Mouse (Mus musculus) retina, embryonic 14.5 days (tissue): ENCODE measurements around the gene Shb.
A peak's percentile ranks its signal among the peaks of the same experiment; 100 is the strongest.

Experiments used
- DNase-seq: peaks from one replicate; pipeline ENCODE4 v3.0.0-alpha.2; 2015; ENCODE audit warnings: low spot score

Gene Shb

DNA sequence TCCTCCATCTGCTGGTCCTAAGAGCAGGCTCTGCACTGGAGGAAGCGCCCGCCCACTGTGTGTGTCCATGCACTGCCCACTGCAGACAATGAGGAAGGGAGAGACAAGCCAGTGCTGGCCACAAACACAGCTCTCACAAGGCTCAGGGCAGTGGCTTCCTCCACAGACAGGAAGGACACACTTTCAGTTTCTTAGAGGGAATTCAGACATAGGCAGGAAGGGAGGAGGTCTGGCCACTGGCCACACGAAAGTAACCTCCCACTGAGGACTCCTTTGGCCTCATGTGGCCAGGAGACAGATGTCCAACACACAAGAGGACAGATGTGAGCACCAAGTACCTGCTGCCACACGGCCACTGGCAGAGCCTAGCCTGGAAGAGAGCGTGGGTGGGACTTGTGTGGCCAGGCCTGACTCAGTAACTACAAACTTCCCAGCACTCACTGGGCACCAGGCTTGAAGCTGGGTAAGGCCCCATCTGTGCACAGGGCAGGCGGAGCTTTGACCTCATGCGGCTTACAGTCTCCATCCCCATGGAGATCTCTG lies 79.6 kb downstream of the Shb start:
- DNase-seq: no peak

DNA sequence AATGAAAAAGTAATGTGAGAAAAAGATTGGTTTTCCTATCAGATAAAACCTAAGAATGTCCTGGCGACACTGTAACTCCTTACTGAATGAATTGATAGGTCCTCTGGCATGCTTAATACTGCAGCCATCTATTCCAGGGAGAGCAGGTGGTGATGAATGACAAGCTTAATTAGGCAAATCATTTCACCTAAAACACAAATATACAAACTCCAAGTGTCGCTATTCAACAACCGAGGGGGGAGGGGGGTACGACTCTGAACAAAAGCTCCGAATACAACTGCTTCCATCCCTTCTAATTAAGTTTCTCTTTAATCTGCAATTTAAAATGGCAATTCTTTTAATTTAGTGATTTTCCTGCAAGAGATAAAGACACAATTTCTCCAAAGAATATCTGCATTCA lies 83.3 kb downstream of the Shb start:
- DNase-seq: no peak

DNA sequence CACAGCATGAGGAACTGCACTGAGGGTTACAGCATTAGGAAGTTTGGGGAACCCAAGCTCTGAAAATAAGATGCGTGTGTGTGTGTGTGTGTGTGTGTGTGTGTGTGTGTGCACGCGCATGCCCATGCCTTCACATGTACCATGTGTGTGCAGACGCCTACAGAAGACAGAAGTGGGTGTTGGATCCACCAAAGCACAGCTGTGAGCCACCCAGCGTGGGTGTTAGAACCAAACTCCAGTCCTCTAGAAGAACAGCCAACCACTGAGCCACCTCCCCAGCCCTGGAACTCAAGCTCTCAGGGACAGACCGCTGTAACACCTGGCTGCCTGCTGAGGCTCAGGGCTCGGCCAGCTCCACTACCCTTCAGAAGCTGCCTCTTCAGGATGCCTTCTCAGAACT lies 83.8 kb downstream of the Shb start:
- DNase-seq: no peak

DNA sequence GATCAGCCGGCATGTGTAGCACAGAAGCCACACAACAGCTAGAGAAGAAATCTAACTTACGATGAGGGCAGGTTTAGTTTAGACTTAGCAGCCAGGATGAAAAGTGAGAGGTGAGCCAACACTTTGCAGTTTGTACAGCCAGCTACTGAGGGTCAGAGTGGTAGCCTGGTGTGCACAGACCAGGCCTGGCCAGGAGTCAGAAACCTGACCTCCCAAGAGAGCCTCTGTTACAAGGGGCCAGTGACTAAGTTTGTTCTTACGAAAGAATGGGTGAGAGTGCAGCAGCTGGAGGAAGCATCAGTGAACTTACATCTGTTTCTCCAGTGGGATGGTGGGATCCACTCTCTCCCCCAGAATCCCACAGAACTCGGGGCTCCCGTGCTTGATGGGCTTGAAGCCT lies 85.1 kb downstream of the Shb start:
- no peak for DNase-seq

DNA sequence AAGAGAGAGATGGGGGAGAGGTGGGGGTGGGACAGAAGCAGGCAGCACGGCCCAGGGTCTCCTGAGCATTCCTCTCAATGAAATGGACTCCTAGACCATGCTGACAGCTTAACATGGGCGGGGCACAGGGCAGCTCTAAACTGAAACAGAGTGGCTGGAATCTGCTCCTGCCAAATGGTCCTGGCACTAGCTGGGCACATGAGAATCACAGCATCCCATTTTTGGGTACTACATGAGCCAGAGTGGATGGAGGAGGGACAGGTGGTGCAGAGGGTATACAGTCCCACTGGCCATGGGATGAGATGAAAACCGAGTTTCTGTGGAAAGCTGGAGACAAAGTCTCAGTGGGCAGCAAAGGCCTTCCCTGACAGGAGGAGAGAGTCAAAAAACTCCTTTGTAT lies 87.0 kb downstream of the Shb start:
- no peak for DNase-seq

DNA sequence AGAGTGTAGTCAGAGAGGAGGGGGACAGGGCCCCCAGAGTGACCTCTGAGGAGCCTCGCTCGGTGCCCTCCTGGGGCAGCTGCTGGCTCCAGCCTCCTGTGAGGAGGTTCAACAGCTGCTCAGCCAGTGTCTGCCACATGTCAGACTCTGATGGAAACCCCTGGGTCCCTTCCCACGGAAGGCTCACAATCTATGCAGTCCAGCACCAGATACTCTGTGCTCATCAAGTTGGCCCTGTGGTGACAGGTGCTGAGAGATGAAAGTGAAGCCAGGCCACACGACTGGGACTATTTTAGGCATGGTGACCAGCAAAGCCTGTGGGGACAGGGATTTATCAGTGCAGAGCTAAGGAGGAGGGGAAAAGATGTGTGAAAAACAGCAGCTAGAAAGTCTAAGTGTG lies 87.5 kb downstream of the Shb start:
- peak; percentile 50 for DNase-seq

DNA sequence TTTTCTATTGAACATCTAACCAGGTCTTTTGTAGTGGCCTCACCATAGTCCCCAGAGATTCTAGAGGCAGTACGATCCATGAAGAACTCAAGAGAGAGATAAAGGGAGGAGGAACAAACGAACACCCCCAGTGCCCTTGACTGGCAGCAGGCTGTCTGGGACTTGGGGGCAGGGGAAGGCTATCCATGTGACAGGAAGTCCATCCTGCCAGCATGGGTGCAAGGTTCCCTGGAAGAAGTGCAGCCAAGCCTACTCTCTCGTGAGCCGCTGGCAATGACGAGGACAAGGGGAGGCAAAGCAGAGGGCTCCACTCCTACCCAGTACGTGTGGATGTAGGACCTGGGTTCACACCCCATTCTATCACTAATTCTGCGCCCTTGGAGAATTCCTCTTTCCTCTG lies 88.6 kb downstream of the Shb start:
- DNase-seq: no peak

DNA sequence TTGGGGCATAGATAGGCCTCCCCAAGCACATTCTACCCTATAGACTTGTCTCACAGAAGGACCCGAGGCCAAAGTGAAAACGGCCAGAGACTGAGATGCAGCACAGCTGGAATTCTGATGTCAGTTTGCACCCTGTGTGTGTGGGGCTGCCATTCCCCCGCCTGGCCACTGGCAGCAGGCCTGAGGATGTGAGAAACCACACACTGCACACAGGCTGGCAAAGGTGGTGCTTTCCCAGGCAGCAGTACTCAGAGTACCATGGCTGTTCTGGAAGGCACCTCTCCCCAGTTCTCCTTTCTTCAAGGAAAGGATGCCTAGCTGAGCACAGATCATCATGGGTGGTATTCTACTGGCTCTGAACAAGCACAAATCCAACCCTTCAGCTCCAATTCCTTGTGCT lies 90.0 kb downstream of the Shb start:
- DNase-seq: no peak

DNA sequence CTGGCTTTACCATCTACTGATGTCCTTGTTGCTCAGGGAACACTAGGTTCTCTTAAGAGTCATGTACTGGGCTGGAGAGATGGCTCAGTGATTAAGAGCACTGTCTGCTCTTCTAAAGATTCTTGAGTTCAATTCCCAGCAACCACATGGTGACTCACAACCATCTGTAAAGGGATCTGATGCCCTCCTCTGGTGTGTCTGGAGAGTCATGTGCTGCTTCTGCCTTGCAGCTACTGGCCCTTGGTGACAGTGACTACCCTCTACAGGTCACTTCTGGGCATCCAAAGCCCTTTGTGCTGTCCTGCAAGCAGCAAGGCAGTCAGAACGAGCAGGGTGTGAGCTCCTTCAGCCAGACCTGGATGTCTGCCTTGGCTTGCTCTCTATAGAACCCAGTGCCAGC lies 90.5 kb downstream of the Shb start:
- no peak for DNase-seq

DNA sequence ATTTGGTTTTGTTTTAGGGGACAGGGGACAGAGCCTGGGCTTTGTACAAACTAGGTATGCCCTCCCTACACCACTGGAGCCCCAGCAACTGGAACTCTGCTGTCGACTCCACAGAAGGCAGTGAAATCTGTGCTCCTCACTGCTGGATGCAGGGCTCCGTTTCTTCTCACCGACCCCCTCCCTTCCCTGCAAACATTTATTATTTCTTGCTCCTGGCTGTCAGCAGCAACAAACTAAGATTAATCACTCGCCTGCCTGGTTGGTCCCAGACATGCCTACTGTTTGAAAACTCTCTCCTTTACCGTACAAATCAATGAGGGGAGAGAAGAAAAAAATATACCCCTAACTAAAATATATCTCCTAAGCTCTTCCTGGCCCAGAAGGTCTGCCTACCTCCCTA lies 93.0 kb downstream of the Shb start:
- DNase-seq: no peak

DNA sequence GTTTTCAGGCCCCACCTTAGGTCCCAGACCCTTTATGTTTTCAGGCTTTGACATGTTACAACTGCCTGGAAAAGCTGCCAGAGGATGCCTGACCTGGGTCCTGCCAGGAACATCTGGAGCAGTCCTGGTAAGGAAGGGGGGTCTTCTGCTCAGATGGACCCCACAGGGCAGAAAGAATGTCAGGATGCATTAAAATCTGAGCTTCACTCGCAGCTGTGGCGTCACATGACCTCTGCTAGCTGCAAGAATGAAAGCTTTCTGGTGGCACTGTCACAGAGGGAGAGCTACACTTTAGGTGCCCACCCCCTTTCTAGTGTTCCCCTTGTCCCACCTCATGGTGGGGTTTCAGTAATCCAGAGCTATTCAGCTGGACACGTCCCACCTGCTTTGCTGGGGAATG lies 95.3 kb downstream of the Shb start:
- DNase-seq: peak; percentile 75

DNA sequence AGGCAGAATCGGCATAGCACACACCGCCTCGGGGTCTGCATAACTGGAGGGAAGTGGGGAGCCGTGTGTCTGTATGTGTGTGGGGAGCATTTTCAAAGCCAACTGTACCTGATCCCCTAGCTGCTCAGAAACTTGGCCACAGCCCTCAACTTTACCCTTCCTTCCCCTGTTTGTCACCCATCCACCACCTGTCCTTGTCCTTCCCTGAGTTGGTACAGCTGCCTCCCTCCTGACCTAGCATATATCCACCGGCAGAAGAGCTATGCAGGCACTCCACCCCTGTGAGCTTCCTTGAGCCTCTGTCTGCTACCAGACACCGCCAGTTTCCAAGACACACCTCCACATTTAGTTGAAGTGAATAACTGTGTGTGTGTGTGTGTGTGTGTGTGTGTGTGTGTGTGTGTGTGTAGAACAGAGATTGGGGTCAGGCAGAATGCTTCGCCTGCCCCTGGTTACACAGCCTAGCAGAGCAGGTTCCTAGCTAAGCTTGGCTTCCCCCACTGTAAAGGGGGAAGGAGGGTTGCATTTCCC lies 95.8 kb downstream of the Shb start:
- no peak for DNase-seq

DNA sequence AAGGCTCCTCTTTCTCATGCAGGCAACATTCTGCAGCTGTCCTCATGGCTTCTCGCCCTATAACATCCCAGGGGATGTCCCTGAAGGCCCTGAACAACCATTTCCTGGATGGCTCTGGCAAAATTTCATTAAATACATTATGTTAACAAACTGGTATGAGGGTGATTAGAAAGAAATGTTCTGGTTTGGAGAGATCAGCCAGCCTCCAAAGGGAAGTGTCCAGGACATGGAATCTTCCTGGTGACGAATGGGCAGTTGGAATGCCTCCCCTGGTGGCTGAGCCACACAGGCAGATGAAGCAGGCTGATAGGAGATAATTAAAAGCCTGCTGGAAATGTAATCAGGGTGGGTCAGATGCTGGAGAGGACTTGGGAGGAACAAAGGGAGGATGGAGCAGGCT lies 96.4 kb downstream of the Shb start:
- no peak for DNase-seq

DNA sequence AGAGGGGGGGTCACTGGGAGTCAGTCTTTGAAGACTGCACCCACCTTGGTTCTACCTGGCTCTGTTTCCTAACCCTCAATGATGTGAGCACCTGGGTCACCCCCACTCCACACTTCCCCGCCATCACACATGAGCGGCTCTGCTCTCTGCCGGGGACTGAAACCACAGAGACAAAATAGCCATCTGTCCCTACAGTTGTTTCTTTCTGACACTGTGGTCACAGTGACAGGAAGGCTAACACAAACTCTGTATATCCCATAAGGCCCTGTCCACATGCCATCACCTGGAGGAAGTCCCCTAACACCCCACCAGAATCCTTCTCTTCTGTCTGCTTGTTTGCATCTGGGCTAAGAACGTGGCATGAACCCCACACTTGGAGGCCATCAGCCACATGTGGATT lies 97.6 kb downstream of the Shb start:
- no peak for DNase-seq

DNA sequence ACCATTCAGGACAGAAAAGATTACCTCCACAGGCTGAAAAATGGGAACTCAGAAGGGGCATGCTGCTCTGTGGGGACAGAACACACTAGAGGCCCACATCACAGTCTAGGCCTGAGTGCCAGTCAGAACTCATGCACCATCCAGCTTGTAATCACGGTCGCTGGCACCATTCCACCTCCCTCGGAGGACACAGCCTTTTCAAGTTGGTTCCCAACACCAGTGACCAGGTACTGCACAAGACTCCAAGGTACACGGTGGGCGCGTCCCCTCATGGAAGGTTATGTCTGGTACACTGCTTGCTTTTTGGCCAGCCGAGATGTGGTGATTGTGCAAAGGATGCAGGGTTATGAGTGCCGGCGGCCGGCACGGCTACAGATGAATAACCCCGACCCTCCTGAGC lies 98.2 kb downstream of the Shb start:
- DNase-seq: no peak

DNA sequence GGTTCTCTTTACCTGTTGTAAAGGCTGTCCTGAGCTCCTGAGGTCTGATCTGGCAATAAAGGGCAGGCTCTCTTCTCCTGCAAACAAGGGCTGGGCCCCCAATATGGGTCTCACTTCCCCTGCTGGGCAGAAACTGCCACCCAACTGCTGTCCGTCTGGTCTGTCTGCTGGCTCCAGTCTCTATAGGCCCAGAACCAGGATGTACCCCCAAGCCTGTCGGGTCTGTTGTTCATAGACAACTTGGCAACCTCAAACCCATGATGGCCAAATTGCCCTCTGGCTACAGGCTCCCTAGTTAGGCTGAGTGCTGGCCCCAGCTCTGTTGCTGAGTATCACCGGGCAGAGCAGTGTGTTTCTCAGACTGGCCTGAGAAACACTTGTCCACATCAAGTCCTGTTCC lies 100.5 kb downstream of the Shb start:
- no peak for DNase-seq

DNA sequence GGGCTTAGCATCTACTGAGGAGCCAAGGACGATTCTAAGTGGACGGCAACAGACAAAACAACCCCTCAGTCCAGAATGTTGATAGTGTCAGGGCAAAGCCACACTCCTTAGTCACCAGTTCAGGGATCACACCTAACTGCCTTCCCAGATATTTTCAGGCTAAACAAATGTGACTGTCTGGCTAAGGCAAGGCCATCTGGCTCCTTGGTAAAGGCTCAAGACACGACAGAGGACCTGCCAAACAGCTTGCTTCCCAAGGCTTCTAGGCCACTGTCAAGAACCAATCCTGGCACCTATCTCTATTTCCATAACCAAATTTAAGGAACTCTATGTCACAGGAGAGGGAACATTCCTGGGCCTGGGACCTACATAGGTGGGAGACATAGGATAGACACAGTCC lies 101.0 kb downstream of the Shb start:
- DNase-seq: no peak

DNA sequence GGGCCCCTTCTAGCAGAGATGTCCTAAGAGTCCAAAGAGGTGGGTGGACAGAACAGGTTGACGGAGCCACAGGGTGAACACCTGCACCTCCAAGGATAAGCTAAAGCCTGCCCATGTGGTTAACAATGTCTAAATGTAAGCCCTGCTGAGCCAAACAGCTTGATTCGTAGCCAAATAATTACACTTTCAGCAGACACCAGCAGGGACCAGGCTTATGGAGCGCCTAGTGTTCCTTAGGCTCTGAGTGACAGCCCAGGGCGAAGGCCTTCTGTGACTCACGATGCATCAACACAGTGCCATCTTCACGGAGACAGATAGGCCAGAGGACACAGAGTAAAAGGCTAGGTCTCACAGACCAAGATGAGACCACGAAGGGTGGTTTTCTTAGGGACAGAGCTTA lies 102.8 kb downstream of the Shb start:
- DNase-seq: no peak

DNA sequence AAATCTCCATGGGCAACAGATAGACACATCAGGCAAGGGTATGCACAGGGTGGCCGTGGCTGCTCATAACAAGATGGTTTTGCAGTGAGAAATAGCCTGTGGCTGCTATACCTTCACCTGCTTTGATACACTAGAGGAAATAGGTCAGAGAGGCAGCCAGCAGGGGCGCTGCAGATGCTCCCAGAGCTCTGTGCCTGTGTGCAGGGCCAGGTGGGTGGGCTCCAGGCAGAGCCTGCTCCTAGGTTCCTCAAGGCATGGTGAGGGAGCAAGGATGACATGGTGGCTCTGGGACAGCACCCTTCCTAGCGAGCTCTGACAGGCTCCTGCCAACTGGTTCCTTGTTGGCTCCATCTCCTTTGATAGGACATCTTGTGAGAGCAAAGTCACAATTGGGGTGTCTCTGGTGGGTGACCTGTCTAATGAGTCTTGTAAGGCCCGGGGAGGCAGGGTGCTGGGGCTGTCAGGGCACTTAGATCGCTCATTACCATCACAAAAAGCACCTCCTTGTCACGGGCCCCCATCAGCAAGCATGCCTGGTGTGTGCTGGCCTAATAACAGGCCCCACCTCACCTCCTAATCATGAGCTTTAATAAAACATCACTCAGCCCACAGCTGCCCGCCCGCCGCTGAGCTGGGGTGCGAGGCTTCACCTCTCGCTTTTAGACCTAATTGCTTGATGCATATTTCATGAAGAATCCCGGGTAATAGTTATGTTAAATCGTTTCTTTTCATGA lies 105.4 kb downstream of the Shb start:
- DNase-seq: peak; percentile 73

DNA sequence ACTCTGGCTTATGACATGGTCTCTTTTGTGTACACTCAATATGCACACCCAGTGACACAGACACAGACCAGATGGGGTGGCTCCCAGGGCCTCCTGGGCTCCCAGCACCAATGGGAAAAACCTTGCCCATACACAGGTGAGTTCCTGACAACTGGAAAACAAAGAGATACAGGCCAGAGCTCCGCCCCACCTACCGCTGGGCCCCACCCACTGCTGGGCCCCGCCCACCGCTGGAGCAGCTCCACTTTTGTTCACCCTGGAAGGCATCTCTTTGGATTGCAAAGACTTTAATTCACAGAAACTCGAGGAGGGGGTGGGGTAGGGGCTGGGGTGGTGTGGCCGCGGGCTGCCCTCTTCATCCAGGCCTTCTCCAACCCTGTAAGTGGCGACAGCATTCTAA lies 108.9 kb downstream of the Shb start:
- no peak for DNase-seq

DNA sequence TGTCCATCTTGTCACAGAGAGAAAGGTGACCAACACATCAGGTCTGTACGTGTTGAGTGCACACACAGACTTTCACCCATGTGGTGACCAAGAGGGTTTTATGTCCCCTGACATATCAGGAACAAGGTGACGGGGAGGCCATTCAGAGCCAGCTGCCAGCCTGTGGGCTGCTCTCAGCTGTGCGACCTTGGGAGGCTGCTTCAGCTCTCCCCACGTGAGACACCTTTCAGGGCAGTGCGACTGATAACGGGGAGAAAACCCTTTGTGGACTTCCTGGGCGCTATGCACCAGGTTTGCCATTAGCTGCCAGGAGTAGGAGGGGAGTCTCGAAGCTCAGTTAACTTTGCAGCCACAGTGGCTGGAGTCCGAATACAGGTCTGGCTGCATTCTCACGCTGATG lies 109.6 kb downstream of the Shb start:
- no peak for DNase-seq

DNA sequence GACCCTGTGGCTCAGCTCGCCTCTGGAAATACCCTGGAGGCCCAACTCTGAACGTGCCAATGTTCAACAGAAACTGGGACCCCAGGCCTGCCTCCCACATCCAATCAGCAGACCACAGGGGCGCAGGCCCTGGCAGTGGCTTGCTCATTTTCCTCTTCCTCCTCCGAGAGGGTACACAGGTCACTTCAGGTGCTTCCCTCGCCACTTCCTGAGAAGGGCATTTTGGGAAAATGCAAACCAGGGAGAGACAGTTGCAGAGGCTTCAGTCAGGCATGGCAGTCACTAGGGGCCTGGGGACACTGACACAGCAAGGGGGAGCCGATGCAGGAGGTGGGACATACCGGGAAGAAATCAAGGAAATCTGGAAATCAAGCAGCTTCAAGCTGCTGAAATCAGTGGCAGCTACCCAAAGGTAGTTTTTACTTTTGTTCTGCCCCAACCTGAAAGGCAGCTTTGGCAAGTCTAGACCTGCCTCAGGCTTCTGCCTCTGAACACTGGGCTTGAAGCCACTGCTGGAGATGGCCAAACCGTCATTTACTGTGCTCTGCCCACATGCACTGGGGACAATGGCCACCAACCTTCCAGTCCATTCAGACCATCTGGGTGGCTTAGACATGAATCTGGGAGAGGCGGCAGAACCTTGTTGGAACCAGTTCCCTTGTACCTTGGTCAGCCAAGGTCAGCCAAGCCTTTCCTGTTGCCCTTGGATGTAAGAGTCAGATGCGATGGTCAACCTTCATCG lies 110.6 kb downstream of the Shb start:
- no peak for DNase-seq

DNA sequence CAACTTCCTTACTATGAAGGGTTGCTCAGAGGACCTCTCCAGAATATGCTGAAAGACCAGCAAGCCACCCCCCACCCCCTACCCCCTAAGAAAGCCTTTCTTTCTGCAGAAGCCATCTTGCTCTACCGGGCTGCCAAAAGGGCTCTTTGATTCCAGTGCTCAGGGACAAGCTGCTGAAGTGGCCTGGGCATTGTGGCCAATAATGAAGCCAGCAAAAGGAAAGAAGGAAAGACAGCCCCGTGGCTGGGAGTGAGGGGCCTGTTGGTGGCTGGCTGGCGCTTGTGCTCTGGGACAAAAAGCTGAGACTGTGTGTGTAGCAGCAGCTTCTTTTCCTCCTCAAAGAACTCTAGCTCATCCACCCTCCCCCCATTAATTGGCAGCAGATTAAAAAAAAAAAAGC lies 111.5 kb downstream of the Shb start:
- no peak for DNase-seq

DNA sequence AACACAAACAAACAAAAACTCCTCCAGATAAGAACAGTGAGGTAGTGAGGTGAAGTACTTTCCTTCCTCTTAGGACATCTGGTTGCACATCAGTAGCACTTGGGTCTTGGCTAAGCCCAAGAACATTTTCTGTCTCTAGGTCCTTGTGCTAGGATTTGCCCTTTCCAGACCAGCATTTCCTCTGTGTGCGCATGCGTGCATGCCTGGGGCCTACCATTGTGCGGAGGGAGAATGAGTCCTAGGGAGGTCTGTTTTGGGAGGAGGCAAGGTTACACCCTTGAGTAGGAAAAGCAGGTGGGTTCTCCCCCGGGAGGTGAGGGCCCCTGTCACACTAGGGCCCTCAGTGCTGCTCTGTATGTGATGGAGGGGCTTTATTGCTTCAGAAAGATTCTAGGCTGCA lies 113.2 kb downstream of the Shb start:
- DNase-seq: no peak
